ENCODE assay signal across 9 mouse cellular contexts in the genomic region with DNA sequence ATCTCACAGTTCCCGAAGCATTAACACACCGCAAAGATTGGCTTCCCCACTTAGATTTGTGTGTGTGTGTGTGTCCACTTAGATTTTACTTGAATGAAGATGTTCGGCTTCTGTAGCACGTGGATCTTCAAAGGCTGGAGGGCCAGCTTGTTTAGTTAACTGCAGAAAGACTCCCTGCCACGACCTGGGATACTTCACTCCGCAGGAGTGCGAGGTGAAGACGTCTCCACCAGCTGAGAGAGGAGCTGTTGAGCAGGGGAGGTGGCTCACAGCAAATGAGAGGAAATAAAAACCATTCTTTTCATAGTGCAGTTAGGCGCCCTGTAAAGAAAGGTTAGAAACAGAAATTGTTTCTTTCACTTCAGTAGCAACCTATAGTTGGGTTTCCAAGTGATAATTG.
DNase-seq lines count a peak whose midpoint lies in the region; ATAC-seq and TF ChIP-seq lines count a peak whose summit lies in the region.
"Had no signal": no experiment of that assay in that cellular context is flagged by ENCODE, and none has a peak within 500 bp of the region (broad histone marks: within the 10 kb centered on the region; RNA-seq: fewer than 3 reads in every experiment).

No protein-coding gene starts in this region.

- no peak overlapping the region for H3K9ac ChIP-seq in midbrain, embryonic 13.5 days (replicated peaks)
- H3K9ac ChIP-seq in hindbrain, postnatal 0 days (replicated peaks; ENCODE audit: low read length), result no peak overlapping the region
- H3K9ac ChIP-seq in stomach, postnatal 0 days (ENCODE audit: low read length), result no peak overlapping the region

- ATAC-seq in midbrain, embryonic 13.5 days, result peak; percentile 45; the same call in 1 of the 2 replicates
- ATAC-seq in hindbrain, postnatal 0 days, result no peak
- ATAC-seq in stomach, postnatal 0 days (ENCODE audit: low FRiP score, low TSS enrichment), result 0 out of 2 replicates have a peak, but pooled peaks have one; percentile 35

- H3K36me3 ChIP-seq in kidney, adult 2 months (ENCODE audit: control insufficient read depth, insufficient read depth, low read length), result no peaks in the 10 kb centered on the region
- H3K36me3 ChIP-seq in midbrain, embryonic 13.5 days, result no peaks in the 10 kb centered on the region
- H3K36me3 ChIP-seq in midbrain, embryonic 10.5 days, result no peaks in the 10 kb centered on the region
- H3K36me3 ChIP-seq in hindbrain, postnatal 0 days (ENCODE audit: insufficient read depth, low read length), result no peaks in the 10 kb centered on the region
- no peaks in the 10 kb centered on the region for H3K36me3 ChIP-seq in stomach, postnatal 0 days (ENCODE audit: control insufficient read depth, insufficient read depth, low read length)

- no peaks in the 10 kb centered on the region for H3K27me3 ChIP-seq in kidney, adult 2 months (replicated peaks; ENCODE audit: control insufficient read depth, insufficient read depth, low read length)
- no peaks in the 10 kb centered on the region for H3K27me3 ChIP-seq in midbrain, embryonic 13.5 days
- H3K27me3 ChIP-seq in midbrain, embryonic 10.5 days (ENCODE audit: low read depth, poor library complexity, severe bottlenecking), result peaks cover 17% of the 10 kb centered on the region; the same call in 1 of the 2 replicates
- no peaks in the 10 kb centered on the region for H3K27me3 ChIP-seq in hindbrain, postnatal 0 days (ENCODE audit: insufficient read depth, low read length)
- no peaks in the 10 kb centered on the region for H3K27me3 ChIP-seq in stomach, postnatal 0 days (ENCODE audit: control insufficient read depth, insufficient read depth, low read length)

- TF ChIP-seq EP300 in stomach, postnatal 0 days (optimal IDR thresholded peaks at IDR 0.05), result no peak

- TF ChIP-seq POLR2A in kidney, adult 2 months (IDR thresholded peaks at IDR 0.05; ENCODE audit: low read depth, low read length), result no peak

- no peak overlapping the region for H3K4me3 ChIP-seq in kidney, adult 2 months (ENCODE audit: insufficient read depth, low read depth, low read length)
- no peak overlapping the region for H3K4me3 ChIP-seq in midbrain, embryonic 13.5 days (replicated peaks)
- H3K4me3 ChIP-seq in midbrain, embryonic 10.5 days, result no peak overlapping the region
- H3K4me3 ChIP-seq in hindbrain, postnatal 0 days (ENCODE audit: low read length), result no peak overlapping the region
- H3K4me3 ChIP-seq in stomach, postnatal 0 days (ENCODE audit: low read depth, low read length), result no peak overlapping the region

- no peak for TF ChIP-seq CTCF in kidney, adult 2 months (conservative IDR thresholded peaks at IDR 0.05; ENCODE audit: insufficient read depth, insufficient read length, low read depth, low read length)
- no peak for TF ChIP-seq CTCF in hindbrain, postnatal 0 days (IDR thresholded peaks at IDR 0.05; ENCODE audit: low read depth)
- no peak for TF ChIP-seq CTCF in stomach, postnatal 0 days (IDR thresholded peaks at IDR 0.05; ENCODE audit: low read depth)

- no peaks in the 10 kb centered on the region for H3K9me3 ChIP-seq in midbrain, embryonic 13.5 days
- H3K9me3 ChIP-seq in midbrain, embryonic 10.5 days (replicated peaks), result no peaks in the 10 kb centered on the region
- no peaks in the 10 kb centered on the region for H3K9me3 ChIP-seq in hindbrain, postnatal 0 days (ENCODE audit: low read length)
- no peaks in the 10 kb centered on the region for H3K9me3 ChIP-seq in stomach, postnatal 0 days (ENCODE audit: control insufficient read depth, low read length)

- 27% methylated on average over 9 of the region's 9 CpGs for WGBS in kidney, adult 2 months
- 13% methylated on average over 9 of the region's 9 CpGs for WGBS in midbrain, embryonic 13.5 days
- WGBS in midbrain, embryonic 10.5 days, result 16% methylated on average over 9 of the region's 9 CpGs
- WGBS in hindbrain, postnatal 0 days, result 19% methylated on average over 9 of the region's 9 CpGs
- 20% methylated on average over 9 of the region's 9 CpGs for WGBS in stomach, postnatal 0 days

- peaks cover 10% of the 10 kb centered on the region; the same call in 1 of the 2 replicates for H3K4me1 ChIP-seq in kidney, adult 2 months (ENCODE audit: control insufficient read depth, insufficient read depth, low read length)
- peaks cover 14% of the 10 kb centered on the region for H3K4me1 ChIP-seq in midbrain, embryonic 13.5 days (replicated peaks)
- peaks cover 34% of the 10 kb centered on the region for H3K4me1 ChIP-seq in midbrain, embryonic 10.5 days
- 0 out of 2 replicates have a peak, but pooled peaks cover 3% of the 10 kb centered on the region for H3K4me1 ChIP-seq in hindbrain, postnatal 0 days (ENCODE audit: insufficient read depth, low read length)
- no peaks in the 10 kb centered on the region for H3K4me1 ChIP-seq in stomach, postnatal 0 days (replicated peaks; ENCODE audit: control insufficient read depth, insufficient read depth)

- H3K27ac ChIP-seq in kidney, adult 2 months (ENCODE audit: insufficient read depth, low read depth, low read length), result peak overlapping the region; percentile 42; the same call in 1 of the 2 replicates
- H3K27ac ChIP-seq in midbrain, embryonic 13.5 days, result peak overlapping the region; percentile 39; the same call in 1 of the 2 replicates
- no peak overlapping the region; the same call in 1 of the 2 replicates for H3K27ac ChIP-seq in midbrain, embryonic 10.5 days (replicated peaks)
- H3K27ac ChIP-seq in hindbrain, postnatal 0 days, result no peak overlapping the region
- no peak overlapping the region for H3K27ac ChIP-seq in stomach, postnatal 0 days (replicated peaks)

- no peak for DNase-seq in kidney, adult 2 months
- no peak for DNase-seq in kidney, adult 18-20 months
- no peak for DNase-seq in midbrain, embryonic 10.5 days (ENCODE audit: low spot score)
- no peak for DNase-seq in hindbrain, postnatal 0 days (ENCODE audit: low spot score)
- DNase-seq in stomach, postnatal 0 days (ENCODE audit: low spot score), result no peak
- DNase-seq in adrenal gland, adult 2 months, result no peak
- DNase-seq: gastrocnemius, postnatal 14 days; thymus, adult 18-20 months had no signal

- 0 out of 2 replicates have a peak overlapping the region, but pooled peaks have one; percentile 13 for H3K4me2 ChIP-seq in midbrain, embryonic 13.5 days (replicated peaks)
- 0 out of 2 replicates have a peak overlapping the region, but pooled peaks have one; percentile 2 for H3K4me2 ChIP-seq in hindbrain, postnatal 0 days (ENCODE audit: low read depth, low read length)
- 0 out of 2 replicates have a peak overlapping the region, but pooled peaks have one; percentile 5 for H3K4me2 ChIP-seq in stomach, postnatal 0 days (replicated peaks; ENCODE audit: low read depth)

Comparison
In these comparisons a context has a peak if more than half of its experiments do, and no peak if none do; other contexts are left out.
1. H3K27ac ChIP-seq: peak in kidney, adult 2 months (single experiment) and midbrain, embryonic 13.5 days (single experiment); none in midbrain, embryonic 10.5 days (single experiment), hindbrain, postnatal 0 days (single experiment) and stomach, postnatal 0 days (single experiment).
2. Peak in every context shown above with its lines, with median percentiles within 50 percentile points of each other: H3K4me2 ChIP-seq.